ENCODE assay signal across 27 mouse cellular contexts in the genomic region with DNA sequence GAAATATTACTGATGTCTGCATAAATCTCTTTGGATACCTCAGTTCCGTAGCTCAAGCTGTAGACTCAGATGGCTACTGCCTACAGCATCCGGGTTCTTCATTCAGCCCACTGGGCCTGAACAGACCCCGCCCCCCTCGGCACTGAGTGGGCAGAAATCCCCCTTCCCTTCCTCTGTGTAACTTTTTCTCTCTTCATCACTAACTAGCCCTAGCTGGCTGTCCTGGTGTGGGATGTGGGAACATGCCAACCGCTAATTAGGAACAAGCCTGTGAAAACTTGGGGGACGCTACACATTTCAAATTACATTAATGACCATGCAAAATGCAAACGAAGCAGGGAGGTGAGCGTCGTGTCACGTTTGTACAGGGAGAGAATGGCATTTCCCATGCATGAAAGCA.
"Had no signal": no experiment of that assay in that cellular context is flagged by ENCODE, and none has a peak within 500 bp of the region (broad histone marks: within the 10 kb centered on the region; RNA-seq: fewer than 3 reads in every experiment).

No protein-coding gene starts in this region.

- H3K27ac ChIP-seq: gastrocnemius, adult 2 months; heart, embryonic 10.5 days; hindbrain, embryonic 13.5 days; hindbrain, embryonic 15.5 days; intestine, embryonic 15.5 days; left cerebral cortex, adult 2 months; limb, embryonic 10.5 days; limb, embryonic 12.5 days; liver, embryonic 13.5 days; liver, embryonic 15.5 days had no signal

- H3K27me3 ChIP-seq: heart, embryonic 12.5 days; hindbrain, embryonic 13.5 days; hindbrain, embryonic 15.5 days; intestine, embryonic 15.5 days; limb, embryonic 12.5 days; liver, embryonic 13.5 days; liver, embryonic 15.5 days had no signal

- ATAC-seq: inflammation-experienced regulatory T-cells, adult 6 months; intestine, embryonic 15.5 days; intestine, postnatal 0 days; liver, postnatal 0 days had no signal

- DNase-seq: gastrocnemius, adult 2 months; gastrocnemius, postnatal 10 days; gastrocnemius, postnatal 36 days; heart, adult 18-20 months; heart, postnatal 10 days; heart, postnatal 36 days; kidney, adult 18-20 months; kidney, adult 8-10 months; kidney, postnatal 10 days; kidney, postnatal 25 days; kidney, postnatal 4 days; liver; liver, embryonic 13.5 days; liver, postnatal 0 days had no signal

- H3K4me2 ChIP-seq: heart, embryonic 12.5 days; hindbrain, embryonic 13.5 days; hindbrain, embryonic 15.5 days; intestine, embryonic 15.5 days; limb, embryonic 12.5 days; liver, embryonic 11.5 days; liver, embryonic 13.5 days; liver, embryonic 15.5 days had no signal

- H3K4me1 ChIP-seq: heart, embryonic 10.5 days; hindbrain, embryonic 15.5 days; intestine, embryonic 15.5 days; liver, embryonic 13.5 days; liver, embryonic 15.5 days had no signal

- H3K4me3 ChIP-seq: gastrocnemius, adult 2 months; heart, embryonic 10.5 days; heart, embryonic 12.5 days; hindbrain, embryonic 13.5 days; hindbrain, embryonic 15.5 days; intestine, embryonic 15.5 days; layer of hippocampus, adult 2 months; left cerebral cortex, adult 2 months; limb, embryonic 10.5 days; limb, embryonic 12.5 days; liver, embryonic 13.5 days; liver, embryonic 15.5 days had no signal

- H3K9me3 ChIP-seq: heart, embryonic 10.5 days; heart, embryonic 12.5 days; hindbrain, embryonic 13.5 days; hindbrain, embryonic 15.5 days; intestine, embryonic 15.5 days; limb, embryonic 10.5 days; limb, embryonic 12.5 days; liver, embryonic 13.5 days; liver, embryonic 15.5 days had no signal

- H3K9ac ChIP-seq: heart, embryonic 12.5 days; hindbrain, embryonic 13.5 days; hindbrain, embryonic 15.5 days; intestine, embryonic 15.5 days; limb, embryonic 12.5 days; liver, embryonic 13.5 days; liver, embryonic 15.5 days; liver, postnatal 0 days had no signal

- H3K36me3 ChIP-seq: heart, embryonic 10.5 days; heart, embryonic 12.5 days; hindbrain, embryonic 13.5 days; hindbrain, embryonic 15.5 days; intestine, embryonic 15.5 days; limb, embryonic 10.5 days; limb, embryonic 12.5 days; liver, embryonic 13.5 days; liver, embryonic 15.5 days had no signal
